Comparison of ENCODE assay signal across 9 mouse cellular contexts in the genomic region with DNA sequence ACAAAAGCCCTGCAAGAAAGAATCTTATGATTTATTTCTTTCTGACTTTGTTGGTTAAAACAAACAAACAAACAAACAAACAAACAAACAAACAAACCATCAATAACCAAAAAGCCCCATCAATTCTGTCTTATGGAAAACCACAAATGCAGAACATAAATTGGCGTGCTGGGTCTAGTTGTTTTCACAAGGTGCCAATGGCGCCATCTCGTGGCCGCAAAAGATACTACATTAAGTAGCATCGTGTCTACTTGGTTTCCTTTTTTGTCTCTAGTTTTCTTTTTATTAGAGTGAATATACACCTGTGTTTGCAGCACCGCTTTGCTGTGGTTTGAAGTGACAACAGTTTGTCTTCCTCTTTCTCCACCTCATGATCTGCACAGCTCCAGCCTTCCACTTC. TPM values are rescaled to one million over a fixed set of nuclear protein-coding genes. Genes with fewer than 3 reads are reported as not detected.
DNase-seq lines count a peak whose midpoint lies in the region; ATAC-seq lines count a peak whose summit lies in the region.
"Had no signal": no experiment of that assay in that cellular context is flagged by ENCODE, and none has a peak within 500 bp of the region (broad histone marks: within the 10 kb centered on the region; RNA-seq: fewer than 3 reads in every experiment).

No protein-coding gene starts in this region.

- DNase-seq in midbrain, embryonic 14.5 days, result peak; percentile 92
- DNase-seq in brain, embryonic 18.5 days (ENCODE audit: low read depth, low spot score), result peak; percentile 34
- peak; percentile 91 for DNase-seq in forebrain, embryonic 14.5 days (ENCODE audit: low spot score)
- DNase-seq in kidney, adult 8-10 months, result peak; percentile 53 to 81
- DNase-seq in limb, embryonic 11.5 days (ENCODE audit: low spot score), result peak; percentile 80
- DNase-seq in right cerebral cortex, adult 18-20 months, result peak; percentile 71
- DNase-seq in urinary bladder, adult 2 months (ENCODE audit: low spot score), result peak; percentile 40

- H3K4me2 ChIP-seq in midbrain, embryonic 14.5 days (ENCODE audit: low read length), result no peak overlapping the region
- H3K4me2 ChIP-seq in midbrain, embryonic 16.5 days (ENCODE audit: low read length), result no peak overlapping the region
- no peak overlapping the region for H3K4me2 ChIP-seq in forebrain, embryonic 14.5 days (ENCODE audit: low read length)
- no peak overlapping the region for H3K4me2 ChIP-seq in limb, embryonic 11.5 days (ENCODE audit: low read depth, severe bottlenecking)

- H3K4me3 ChIP-seq in midbrain, embryonic 14.5 days (replicated peaks; ENCODE audit: low read depth, low read length), result no peak overlapping the region
- no peak overlapping the region for H3K4me3 ChIP-seq in midbrain, embryonic 16.5 days (ENCODE audit: low read depth, low read length)
- no peak overlapping the region for H3K4me3 ChIP-seq in forebrain, embryonic 14.5 days (ENCODE audit: low read depth, low read length)
- no peak overlapping the region for H3K4me3 ChIP-seq in limb, embryonic 11.5 days (ENCODE audit: low read depth, low read length)

- peaks cover 4% of the 10 kb centered on the region; the same call in 1 of the 2 replicates for H3K4me1 ChIP-seq in midbrain, embryonic 14.5 days (ENCODE audit: control insufficient read depth, insufficient read depth, low read length)
- H3K4me1 ChIP-seq in midbrain, embryonic 16.5 days (ENCODE audit: control insufficient read depth, insufficient read depth, low read length), result no peaks in the 10 kb centered on the region
- H3K4me1 ChIP-seq in forebrain, embryonic 14.5 days (ENCODE audit: control insufficient read depth, insufficient read depth, low read length), result no peaks in the 10 kb centered on the region
- peaks cover 6% of the 10 kb centered on the region for H3K4me1 ChIP-seq in limb, embryonic 11.5 days (ENCODE audit: control insufficient read depth, insufficient read depth, low read length)

- 6% methylated on average over 6 of the region's 6 CpGs for WGBS in midbrain, embryonic 14.5 days
- WGBS in midbrain, embryonic 16.5 days, result 2% methylated on average over 6 of the region's 6 CpGs
- 4% methylated on average over 6 of the region's 6 CpGs for WGBS in forebrain, embryonic 14.5 days
- 3% methylated on average over 6 of the region's 6 CpGs for WGBS in limb, embryonic 11.5 days

- H3K9ac ChIP-seq in midbrain, embryonic 14.5 days (replicated peaks; ENCODE audit: low read length), result no peak overlapping the region
- H3K9ac ChIP-seq in midbrain, embryonic 16.5 days (ENCODE audit: low read depth, low read length), result no peak overlapping the region
- no peak overlapping the region for H3K9ac ChIP-seq in forebrain, embryonic 14.5 days (ENCODE audit: low read length)
- no peak overlapping the region for H3K9ac ChIP-seq in limb, embryonic 11.5 days (ENCODE audit: low read length)

- H3K36me3 ChIP-seq in midbrain, embryonic 14.5 days (ENCODE audit: control insufficient read depth, insufficient read depth, low read length), result no peaks in the 10 kb centered on the region
- no peaks in the 10 kb centered on the region for H3K36me3 ChIP-seq in midbrain, embryonic 16.5 days (ENCODE audit: control insufficient read depth, insufficient read depth, low read length)
- H3K36me3 ChIP-seq in forebrain, embryonic 14.5 days (ENCODE audit: control insufficient read depth, insufficient read depth, low read length), result no peaks in the 10 kb centered on the region
- H3K36me3 ChIP-seq in limb, embryonic 11.5 days (ENCODE audit: control insufficient read depth, insufficient read depth, low read length), result no peaks in the 10 kb centered on the region

- peaks cover 7% of the 10 kb centered on the region; the same call in 1 of the 2 replicates for H3K27me3 ChIP-seq in midbrain, embryonic 14.5 days (ENCODE audit: control insufficient read depth, insufficient read depth, low read length)
- H3K27me3 ChIP-seq in midbrain, embryonic 16.5 days (ENCODE audit: control insufficient read depth, insufficient read depth, low read depth, low read length), result peaks cover 3% of the 10 kb centered on the region; the same call in 1 of the 2 replicates
- H3K27me3 ChIP-seq in forebrain, embryonic 14.5 days (replicated peaks; ENCODE audit: control insufficient read depth, insufficient read depth, low read length), result peaks cover 12% of the 10 kb centered on the region
- H3K27me3 ChIP-seq in limb, embryonic 11.5 days (ENCODE audit: control insufficient read depth, insufficient read depth, low read length), result peaks cover 3% of the 10 kb centered on the region

- ATAC-seq in midbrain, embryonic 14.5 days (ENCODE audit: low FRiP score, low TSS enrichment), result no peak
- ATAC-seq in midbrain, embryonic 16.5 days, result no peak
- no peak for ATAC-seq in forebrain, embryonic 14.5 days
- ATAC-seq in limb, embryonic 11.5 days (ENCODE audit: insufficient number of reproducible peaks, low FRiP score, low TSS enrichment, low read depth), result no peak

- no peaks in the 10 kb centered on the region for H3K9me3 ChIP-seq in midbrain, embryonic 14.5 days (ENCODE audit: control insufficient read depth, low read length)
- H3K9me3 ChIP-seq in midbrain, embryonic 16.5 days (replicated peaks; ENCODE audit: control insufficient read depth, low read length, poor library complexity, severe bottlenecking), result no peaks in the 10 kb centered on the region
- no peaks in the 10 kb centered on the region for H3K9me3 ChIP-seq in forebrain, embryonic 14.5 days (replicated peaks; ENCODE audit: control insufficient read depth, low read length)
- no peaks in the 10 kb centered on the region for H3K9me3 ChIP-seq in limb, embryonic 11.5 days (ENCODE audit: control insufficient read depth, low read length)

- no peak overlapping the region for H3K27ac ChIP-seq in midbrain, embryonic 14.5 days (replicated peaks; ENCODE audit: low read depth, low read length)
- H3K27ac ChIP-seq in midbrain, embryonic 16.5 days (ENCODE audit: low read length), result no peak overlapping the region
- H3K27ac ChIP-seq in forebrain, embryonic 14.5 days (ENCODE audit: low read depth, low read length), result no peak overlapping the region
- no peak overlapping the region for H3K27ac ChIP-seq in limb, embryonic 11.5 days (replicated peaks; ENCODE audit: low read depth, low read length)

RNA-seq across cellular contexts. Expression of a gene that starts 6.2 kb away (rescaled TPM):
- polyA plus RNA-seq in midbrain, embryonic 14.5 days (2014; fragmentation: Nextera tagmentation; extraction: Ambion mirVana), result 0.45 and 0.51 TPM in 2 replicates
- polyA plus RNA-seq in midbrain, embryonic 16.5 days (2015; fragmentation: Nextera tagmentation; extraction: Ambion mirVana), result 1.7 and 2.6 TPM in 2 replicates
- polyA plus RNA-seq in forebrain, embryonic 14.5 days (2014; fragmentation: Nextera tagmentation; extraction: Ambion mirVana), result 0.37 and 0.55 TPM in 2 replicates
- polyA plus RNA-seq in limb, embryonic 11.5 days (2014; fragmentation: Nextera tagmentation; extraction: Ambion mirVana), result 0.14 and 0.35 TPM in 2 replicates
- polyA plus RNA-seq in urinary bladder, adult 2 months (2012; rRNA removed), result 0.26 and 0.44 TPM in 2 replicates

RNA-seq across cellular contexts. Expression of a gene that starts 22.0 kb away (rescaled TPM):
- polyA plus RNA-seq in midbrain, embryonic 14.5 days (2014; fragmentation: Nextera tagmentation; extraction: Ambion mirVana), result not detected in 2 replicates
- polyA plus RNA-seq in midbrain, embryonic 16.5 days (2015; fragmentation: Nextera tagmentation; extraction: Ambion mirVana), result not detected in 2 replicates
- not detected in 2 replicates for polyA plus RNA-seq in forebrain, embryonic 14.5 days (2014; fragmentation: Nextera tagmentation; extraction: Ambion mirVana)
- polyA plus RNA-seq in limb, embryonic 11.5 days (2014; fragmentation: Nextera tagmentation; extraction: Ambion mirVana), result not detected in 2 replicates
- polyA plus RNA-seq in urinary bladder, adult 2 months (2012; rRNA removed), result not detected in 2 replicates
- polyA plus RNA-seq: heart, embryonic 14.5 days had no signal

Comparison
In these comparisons a context has a peak if more than half of its experiments do, and no peak if none do; other contexts are left out.
1. DNase-seq: peak in every context shown above with its lines; median percentile 92 in midbrain, embryonic 14.5 days; 91 in forebrain, embryonic 14.5 days; 80 in limb, embryonic 11.5 days; 71 in right cerebral cortex, adult 18-20 months; 67 in kidney, adult 8-10 months; 40 in urinary bladder, adult 2 months; 34 in brain, embryonic 18.5 days.